Mouse (Mus musculus): ENCODE results near the gene Ubac2. TPM values are rescaled to one million over a fixed set of nuclear protein-coding genes. Genes with fewer than 3 reads are reported as not detected.
A peak's percentile ranks its signal among the peaks of the same experiment; 100 is the strongest.

The Ubac2 gene
- polyA plus RNA-seq, 1 experiment from 2014 or later: 59.3 TPM

GRCm38 (mm10) chr14:122034451-122034850 is 156.0 kb downstream of the Ubac2 start, which contains the start of gene Timm8a2:
Timm8a2 (plus strand) TSS chr14:122034674.
- no peak within 1 kb of the TSS for H3K9ac ChIP-seq
- ATAC-seq: no peak
- H3K4me2 ChIP-seq (replicated peaks): no peak within 1 kb of the TSS
- no peaks in the 10 kb centered on the region for H3K9me3 ChIP-seq
- WGBS: 92% methylated on average over 13 of the region's 13 CpGs
- H3K4me1 ChIP-seq (replicated peaks): peaks cover 4% of the 10 kb centered on the region; the same call in 1 of the 2 replicates
- no peak within 1 kb of the TSS for H3K27ac ChIP-seq
- H3K27me3 ChIP-seq (replicated peaks): no peaks in the 10 kb centered on the region
- H3K4me3 ChIP-seq (replicated peaks): no peak within 1 kb of the TSS
- H3K36me3 ChIP-seq: no peaks in the 10 kb centered on the region

- WGBS: 97% methylated on average over 1 of the region's 1 CpGs
- Histone ChIP-seq H3K4me2 (replicated peaks) (no peak overlapping the region), H3K27me3 (replicated peaks) (no peaks in the 10 kb centered on the region), H3K4me3 (replicated peaks) (no peak overlapping the region), H3K27ac (no peak overlapping the region), H3K36me3 (no peaks in the 10 kb centered on the region), H3K9ac (no peak overlapping the region), H3K9me3 (no peaks in the 10 kb centered on the region), H3K4me1 (replicated peaks) (peaks cover 4% of the 10 kb centered on the region; the same call in 1 of the 2 replicates)
- ATAC-seq: no peak
These were observed 156.8 kb downstream of the Ubac2 start for GRCm38 (mm10) chr14:122035181-122035580.

GRCm38 (mm10) chr14:122035860-122036259 is 157.4 kb downstream of the Ubac2 start:
- WGBS: 82% methylated on average over 2 of the region's 2 CpGs
- H3K36me3 ChIP-seq: no peaks in the 10 kb centered on the region
- no peak overlapping the region for H3K4me3 ChIP-seq (replicated peaks)
- H3K9ac ChIP-seq: no peak overlapping the region
- H3K4me2 ChIP-seq (replicated peaks): no peak overlapping the region
- H3K9me3 ChIP-seq: no peaks in the 10 kb centered on the region
- H3K4me1 ChIP-seq (replicated peaks): peaks cover 4% of the 10 kb centered on the region; the same call in 1 of the 2 replicates
- ATAC-seq: no peak
- H3K27ac ChIP-seq: no peak overlapping the region
- H3K27me3 ChIP-seq (replicated peaks): no peaks in the 10 kb centered on the region

GRCm38 (mm10) chr14:122038874-122039647 is 160.6 kb downstream of the Ubac2 start:
- H3K27me3 ChIP-seq (replicated peaks): no peaks in the 10 kb centered on the region
- 84% methylated on average over 13 of the region's 13 CpGs for WGBS
- no peaks in the 10 kb centered on the region for H3K9me3 ChIP-seq
- H3K9ac ChIP-seq: no peak overlapping the region
- peaks cover 4% of the 10 kb centered on the region; the same call in 1 of the 2 replicates for H3K4me1 ChIP-seq (replicated peaks)
- no peak overlapping the region for H3K4me2 ChIP-seq (replicated peaks)
- H3K27ac ChIP-seq: no peak overlapping the region
- H3K4me3 ChIP-seq (replicated peaks): no peak overlapping the region
- no peaks in the 10 kb centered on the region for H3K36me3 ChIP-seq
- no peak for ATAC-seq

GRCm38 (mm10) chr14:122041413-122041825 is 163.0 kb downstream of the Ubac2 start:
- H3K27me3 ChIP-seq (replicated peaks): no peaks in the 10 kb centered on the region
- peaks cover 4% of the 10 kb centered on the region; the same call in 1 of the 2 replicates for H3K4me1 ChIP-seq (replicated peaks)
- no peaks in the 10 kb centered on the region for H3K9me3 ChIP-seq
- 83% methylated on average over 3 of the region's 3 CpGs for WGBS
- H3K9ac ChIP-seq: no peak overlapping the region
- H3K4me2 ChIP-seq (replicated peaks): no peak overlapping the region
- H3K27ac ChIP-seq: no peak overlapping the region
- no peaks in the 10 kb centered on the region for H3K36me3 ChIP-seq
- ATAC-seq: no peak
- H3K4me3 ChIP-seq (replicated peaks): no peak overlapping the region

GRCm38 (mm10) chr14:122042142-122042694 is 163.8 kb downstream of the Ubac2 start:
- no peak overlapping the region for H3K9ac ChIP-seq
- H3K4me2 ChIP-seq (replicated peaks): no peak overlapping the region
- no peak for ATAC-seq
- H3K27me3 ChIP-seq (replicated peaks): no peaks in the 10 kb centered on the region
- peaks cover 4% of the 10 kb centered on the region; the same call in 1 of the 2 replicates for H3K4me1 ChIP-seq (replicated peaks)
- no peaks in the 10 kb centered on the region for H3K36me3 ChIP-seq
- H3K9me3 ChIP-seq: no peaks in the 10 kb centered on the region
- WGBS: 72% methylated on average over 8 of the region's 8 CpGs
- H3K27ac ChIP-seq: no peak overlapping the region
- no peak overlapping the region for H3K4me3 ChIP-seq (replicated peaks)

GRCm38 (mm10) chr14:122047784-122048183 is 169.4 kb downstream of the Ubac2 start:
- Histone ChIP-seq H3K4me1 (replicated peaks) (no peaks in the 10 kb centered on the region), H3K9me3 (no peaks in the 10 kb centered on the region), H3K4me3 (replicated peaks) (no peak overlapping the region), H3K27ac (no peak overlapping the region), H3K36me3 (no peaks in the 10 kb centered on the region), H3K27me3 (replicated peaks) (no peaks in the 10 kb centered on the region), H3K9ac (no peak overlapping the region), H3K4me2 (replicated peaks) (no peak overlapping the region)
- 88% methylated on average over 8 of the region's 8 CpGs for WGBS
- no peak for ATAC-seq

- ATAC-seq: no peak
- Histone ChIP-seq H3K9ac (no peak overlapping the region), H3K9me3 (no peaks in the 10 kb centered on the region), H3K27ac (no peak overlapping the region), H3K27me3 (replicated peaks) (no peaks in the 10 kb centered on the region), H3K4me1 (replicated peaks) (no peaks in the 10 kb centered on the region), H3K4me3 (replicated peaks) (no peak overlapping the region), H3K4me2 (replicated peaks) (no peak overlapping the region), H3K36me3 (no peaks in the 10 kb centered on the region)
- WGBS: 87% methylated on average over 9 of the region's 9 CpGs
These were observed 170.4 kb downstream of the Ubac2 start for GRCm38 (mm10) chr14:122048816-122049215.

GRCm38 (mm10) chr14:122052896-122053635 is 174.6 kb downstream of the Ubac2 start:
- H3K4me2 ChIP-seq (replicated peaks): no peak overlapping the region
- H3K27me3 ChIP-seq (replicated peaks): no peaks in the 10 kb centered on the region
- H3K36me3 ChIP-seq: no peaks in the 10 kb centered on the region
- H3K9me3 ChIP-seq: no peaks in the 10 kb centered on the region
- 80% methylated on average over 9 of the region's 9 CpGs for WGBS
- H3K4me3 ChIP-seq (replicated peaks): no peak overlapping the region
- H3K27ac ChIP-seq: no peak overlapping the region
- no peaks in the 10 kb centered on the region for H3K4me1 ChIP-seq (replicated peaks)
- no peak overlapping the region for H3K9ac ChIP-seq
- ATAC-seq: no peak

- H3K4me1 ChIP-seq (replicated peaks): no peaks in the 10 kb centered on the region
- no peaks in the 10 kb centered on the region for H3K9me3 ChIP-seq
- H3K27me3 ChIP-seq (replicated peaks): no peaks in the 10 kb centered on the region
- no peak overlapping the region for H3K4me3 ChIP-seq (replicated peaks)
- no peak for ATAC-seq
- 77% methylated on average over 6 of the region's 6 CpGs for WGBS
- no peak overlapping the region for H3K27ac ChIP-seq
- no peaks in the 10 kb centered on the region for H3K36me3 ChIP-seq
- no peak overlapping the region for H3K4me2 ChIP-seq (replicated peaks)
- no peak overlapping the region for H3K9ac ChIP-seq
These were observed 178.5 kb downstream of the Ubac2 start for GRCm38 (mm10) chr14:122056871-122057270.

- Histone ChIP-seq H3K9ac (no peak overlapping the region), H3K9me3 (no peaks in the 10 kb centered on the region), H3K36me3 (no peaks in the 10 kb centered on the region), H3K4me1 (replicated peaks) (no peaks in the 10 kb centered on the region), H3K4me2 (replicated peaks) (no peak overlapping the region), H3K4me3 (replicated peaks) (no peak overlapping the region), H3K27ac (no peak overlapping the region), H3K27me3 (replicated peaks) (no peaks in the 10 kb centered on the region)
- 35% methylated on average over 2 of the region's 2 CpGs for WGBS
- ATAC-seq: no peak
These were observed 179.5 kb downstream of the Ubac2 start for GRCm38 (mm10) chr14:122057941-122058346.

- no peaks in the 10 kb centered on the region for H3K36me3 ChIP-seq
- no peak overlapping the region for H3K9ac ChIP-seq
- H3K4me2 ChIP-seq (replicated peaks): no peak overlapping the region
- peak; percentile 78 for ATAC-seq
- H3K9me3 ChIP-seq: no peaks in the 10 kb centered on the region
- no peaks in the 10 kb centered on the region for H3K4me1 ChIP-seq (replicated peaks)
- no peak overlapping the region for H3K4me3 ChIP-seq (replicated peaks)
- H3K27me3 ChIP-seq (replicated peaks): no peaks in the 10 kb centered on the region
- 7% methylated on average over 3 of the region's 3 CpGs for WGBS
- H3K27ac ChIP-seq: no peak overlapping the region
These were observed 182.2 kb downstream of the Ubac2 start for GRCm38 (mm10) chr14:122060642-122061041.
